Mouse (Mus musculus): Measurements from ENCODE around the gene Pink1.

GRCm38 (mm10) chr4:138315781-138316180, 10.3 kb downstream of the Pink1 start:
- TF ChIP-seq CTCF (IDR thresholded peaks at IDR 0.05; ENCODE audit: control insufficient read depth, insufficient read depth, insufficient read length) (no peak), USF1 (IDR thresholded peaks at IDR 0.05; ENCODE audit: low read depth) (no peak), MAX (IDR thresholded peaks at IDR 0.05) (no peak), FOSL1 (IDR thresholded peaks at IDR 0.05; ENCODE audit: insufficient read depth, low read length, poor library complexity, severe bottlenecking) (no peak)
